Mouse (Mus musculus): ENCODE results near the gene Tiparp. TPM values are rescaled to one million over a fixed set of nuclear protein-coding genes. Genes with fewer than 3 reads are reported as not detected.

The Tiparp gene
- polyA plus RNA-seq, 1 experiment = 1.8 TPM

GRCm38 (mm10) chr3:65579260-65579921, 51.2 kb downstream of the Tiparp start:
- no peak for DNase-seq (ENCODE audit: low read depth in 1 of 2, low spot score in 2 of 2)

DNA sequence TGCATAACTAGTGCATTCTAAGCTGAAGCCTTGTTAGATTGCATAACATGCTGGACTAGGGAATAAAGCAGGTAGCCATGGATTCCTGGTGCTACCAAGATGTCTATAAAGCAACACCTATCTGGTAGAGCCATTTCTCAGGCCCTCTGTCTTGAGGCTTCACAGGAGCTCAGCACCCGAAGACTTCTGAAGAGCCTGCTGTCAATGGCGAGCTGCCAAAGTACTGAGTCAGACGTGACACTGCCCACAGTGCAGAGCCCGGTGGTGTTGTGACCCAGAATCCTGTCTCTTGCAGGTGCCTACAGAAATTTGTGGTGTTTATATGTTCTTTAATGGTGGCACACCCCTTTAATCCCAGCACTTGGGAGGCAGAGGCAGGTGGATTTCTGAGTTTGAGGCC, 53.4 kb downstream of the Tiparp start:
- peaks cover 3% of the 10 kb centered on the region for H3K4me1 ChIP-seq (ENCODE audit: control insufficient read depth, insufficient read depth, insufficient read length)
- H3K36me3 ChIP-seq (ENCODE audit: control insufficient read depth, insufficient read depth, low read length) = no peaks in the 10 kb centered on the region
- no peaks in the 10 kb centered on the region for H3K27me3 ChIP-seq (ENCODE audit: control insufficient read depth, insufficient read depth, low read length)
- no peak overlapping the region for H3K4me3 ChIP-seq (ENCODE audit: extremely low read depth, insufficient read depth, insufficient read length)
- H3K27ac ChIP-seq (ENCODE audit: insufficient read depth, low read length) = no peak overlapping the region
- 49% methylated on average over 4 of the region's 4 CpGs for WGBS
- DNase-seq (ENCODE audit: low read depth in 1 of 2, low spot score in 2 of 2) = no peak
- no peak for TF ChIP-seq POLR2A (IDR thresholded peaks at IDR 0.05; ENCODE audit: low read depth, low read length)

More at GRCm38 (mm10) chr3:65579260-65579921, 51.2 kb downstream of the Tiparp start:
- H3K27me3 ChIP-seq (ENCODE audit: control insufficient read depth, insufficient read depth, low read length) = no peaks in the 10 kb centered on the region
- TF ChIP-seq POLR2A (IDR thresholded peaks at IDR 0.05; ENCODE audit: low read depth, low read length) (no peak), CTCF (IDR thresholded peaks at IDR 0.05; ENCODE audit: extremely low read depth, insufficient read depth, insufficient read length, insufficient replicate concordance) (no peak)
- no peak overlapping the region for H3K27ac ChIP-seq (ENCODE audit: insufficient read depth, low read length)
- no peaks in the 10 kb centered on the region for H3K4me1 ChIP-seq (ENCODE audit: control insufficient read depth, insufficient read depth, insufficient read length)
- H3K36me3 ChIP-seq (ENCODE audit: control insufficient read depth, insufficient read depth, low read length) = no peaks in the 10 kb centered on the region
- 89% methylated on average over 12 of the region's 12 CpGs for WGBS
- no peak overlapping the region for H3K4me3 ChIP-seq (ENCODE audit: extremely low read depth, insufficient read depth, insufficient read length)

- Histone ChIP-seq H3K27me3 (ENCODE audit: control insufficient read depth, insufficient read depth, low read length) (no peaks in the 10 kb centered on the region), H3K36me3 (ENCODE audit: control insufficient read depth, insufficient read depth, low read length) (no peaks in the 10 kb centered on the region), H3K4me3 (ENCODE audit: extremely low read depth, insufficient read depth, insufficient read length) (no peak overlapping the region), H3K27ac (ENCODE audit: insufficient read depth, low read length) (no peak overlapping the region), H3K4me1 (ENCODE audit: control insufficient read depth, insufficient read depth, insufficient read length) (peaks cover 11% of the 10 kb centered on the region)
- no peak for DNase-seq (ENCODE audit: low read depth in 1 of 2, low spot score in 2 of 2)
- WGBS = 93% methylated on average over 1 of the region's 1 CpGs
- TF ChIP-seq CTCF (IDR thresholded peaks at IDR 0.05; ENCODE audit: extremely low read depth, insufficient read depth, insufficient read length, insufficient replicate concordance) (no peak), POLR2A (IDR thresholded peaks at IDR 0.05; ENCODE audit: low read depth, low read length) (no peak)
Measured at GRCm38 (mm10) chr3:65584329-65584728, 56.1 kb downstream of the Tiparp start.

GRCm38 (mm10) chr3:65585291-65585690, 57.1 kb downstream of the Tiparp start:
- Histone ChIP-seq H3K27me3 (ENCODE audit: control insufficient read depth, insufficient read depth, low read length) (no peaks in the 10 kb centered on the region), H3K4me3 (ENCODE audit: extremely low read depth, insufficient read depth, insufficient read length) (no peak overlapping the region), H3K4me1 (ENCODE audit: control insufficient read depth, insufficient read depth, insufficient read length) (peaks cover 11% of the 10 kb centered on the region), H3K36me3 (ENCODE audit: control insufficient read depth, insufficient read depth, low read length) (no peaks in the 10 kb centered on the region), H3K27ac (ENCODE audit: insufficient read depth, low read length) (no peak overlapping the region)
- no peak for DNase-seq (ENCODE audit: low read depth in 1 of 2, low spot score in 2 of 2)
- TF ChIP-seq POLR2A (IDR thresholded peaks at IDR 0.05; ENCODE audit: low read depth, low read length) (no peak), CTCF (IDR thresholded peaks at IDR 0.05; ENCODE audit: extremely low read depth, insufficient read depth, insufficient read length, insufficient replicate concordance) (no peak)
- WGBS = 89% methylated on average over 8 of the region's 8 CpGs

- Histone ChIP-seq H3K27ac (ENCODE audit: insufficient read depth, low read length) (no peak overlapping the region), H3K27me3 (ENCODE audit: control insufficient read depth, insufficient read depth, low read length) (no peaks in the 10 kb centered on the region), H3K4me3 (ENCODE audit: extremely low read depth, insufficient read depth, insufficient read length) (peak overlapping the region; percentile 53; the same call in 1 of the 2 replicates), H3K36me3 (ENCODE audit: control insufficient read depth, insufficient read depth, low read length) (no peaks in the 10 kb centered on the region), H3K4me1 (ENCODE audit: control insufficient read depth, insufficient read depth, insufficient read length) (peaks cover 11% of the 10 kb centered on the region)
- no peak for DNase-seq (ENCODE audit: low read depth in 1 of 2, low spot score in 2 of 2)
- WGBS = 25% methylated on average over 16 of the region's 16 CpGs
- no peak for TF ChIP-seq POLR2A (IDR thresholded peaks at IDR 0.05; ENCODE audit: low read depth, low read length)
- TF ChIP-seq CTCF (IDR thresholded peaks at IDR 0.05; ENCODE audit: extremely low read depth, insufficient read depth, insufficient read length, insufficient replicate concordance) = no peak
Measured at GRCm38 (mm10) chr3:65585823-65586482, 57.7 kb downstream of the Tiparp start.

DNA sequence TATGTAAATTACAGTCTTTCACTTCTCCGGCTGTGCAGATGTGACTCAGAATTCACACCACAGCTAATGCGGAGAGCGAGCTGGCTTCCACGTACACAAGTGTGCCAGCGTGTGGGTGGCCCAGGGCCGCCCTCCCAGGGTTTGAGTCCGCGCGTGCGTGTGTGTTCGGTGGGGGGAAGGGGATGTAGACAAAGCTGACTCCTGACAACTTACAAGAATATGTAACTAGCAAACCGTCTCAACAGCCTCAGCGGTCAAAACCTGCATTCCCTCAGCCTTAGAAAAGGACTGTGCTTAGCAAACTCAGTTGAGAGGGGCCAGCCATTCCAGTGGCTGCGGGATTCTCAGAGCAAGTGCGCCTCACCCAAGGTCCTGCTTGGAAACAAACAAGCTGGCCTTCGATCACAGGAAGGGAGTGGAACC, 58.3 kb downstream of the Tiparp start:
- Histone ChIP-seq H3K36me3 (ENCODE audit: control insufficient read depth, insufficient read depth, low read length) (no peaks in the 10 kb centered on the region), H3K27ac (ENCODE audit: insufficient read depth, low read length) (0 out of 2 replicates have a peak overlapping the region, but pooled peaks have one; percentile 21), H3K4me3 (ENCODE audit: extremely low read depth, insufficient read depth, insufficient read length) (peak overlapping the region; percentile 53; the same call in 1 of the 2 replicates), H3K27me3 (ENCODE audit: control insufficient read depth, insufficient read depth, low read length) (no peaks in the 10 kb centered on the region), H3K4me1 (ENCODE audit: control insufficient read depth, insufficient read depth, insufficient read length) (peaks cover 11% of the 10 kb centered on the region)
- peak in 1 of 2 experiments; percentile 27 for DNase-seq (ENCODE audit: low read depth in 1 of 2, low spot score in 2 of 2)
- WGBS = 12% methylated on average over 16 of the region's 16 CpGs
- TF ChIP-seq CTCF (IDR thresholded peaks at IDR 0.05; ENCODE audit: extremely low read depth, insufficient read depth, insufficient read length, insufficient replicate concordance) = no peak
- no peak for TF ChIP-seq POLR2A (IDR thresholded peaks at IDR 0.05; ENCODE audit: low read depth, low read length)

DNA sequence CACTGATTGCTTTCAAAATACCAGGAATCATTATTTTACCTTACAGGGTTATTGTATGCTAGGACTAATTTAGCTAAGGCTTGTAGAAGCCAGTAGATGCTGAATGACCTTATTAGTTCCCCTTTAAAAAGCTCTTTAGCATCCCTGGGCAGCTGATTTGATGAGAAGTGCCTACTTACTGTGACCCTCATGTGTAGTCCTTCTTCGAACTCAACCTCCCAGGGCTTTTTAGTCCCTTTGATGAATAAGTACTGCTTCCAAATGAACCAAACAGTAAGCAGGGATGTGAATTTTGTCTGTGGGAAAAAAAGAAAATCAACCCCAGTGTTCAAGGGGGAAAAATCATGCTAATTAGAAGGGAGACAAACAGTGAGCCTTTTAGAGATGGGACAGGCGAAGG, 58.8 kb downstream of the Tiparp start:
- Histone ChIP-seq H3K27ac (ENCODE audit: insufficient read depth, low read length) (no peak overlapping the region), H3K4me3 (ENCODE audit: extremely low read depth, insufficient read depth, insufficient read length) (no peak overlapping the region), H3K4me1 (ENCODE audit: control insufficient read depth, insufficient read depth, insufficient read length) (peaks cover 11% of the 10 kb centered on the region), H3K36me3 (ENCODE audit: control insufficient read depth, insufficient read depth, low read length) (no peaks in the 10 kb centered on the region), H3K27me3 (ENCODE audit: control insufficient read depth, insufficient read depth, low read length) (no peaks in the 10 kb centered on the region)
- DNase-seq (ENCODE audit: low read depth in 1 of 2, low spot score in 2 of 2) = no peak
- 77% methylated on average over 2 of the region's 2 CpGs for WGBS
- TF ChIP-seq POLR2A (IDR thresholded peaks at IDR 0.05; ENCODE audit: low read depth, low read length) = no peak
- no peak for TF ChIP-seq CTCF (IDR thresholded peaks at IDR 0.05; ENCODE audit: extremely low read depth, insufficient read depth, insufficient read length, insufficient replicate concordance)

Data from spleen, adult 2 months (tissue).